Mouse (Mus musculus): ENCODE data around the gene St6galnac4.

GRCm38 (mm10) chr2:32582830-32583799 lies 3.8 kb upstream of the St6galnac4 start:
- TF ChIP-seq CTCF (conservative IDR thresholded peaks at IDR 0.05; ENCODE audit: insufficient read depth, insufficient read length, low read depth, low read length): peak; percentile 99
- TF ChIP-seq POLR2A (IDR thresholded peaks at IDR 0.05; ENCODE audit: low read depth, low read length): no peak

All from kidney, adult 2 months (tissue).